Mouse (Mus musculus): ENCODE data around the gene Rora. TPM values are rescaled to one million over a fixed set of nuclear protein-coding genes. Genes with fewer than 3 reads are reported as not detected.

Gene Rora
- polyA plus RNA-seq, 1 experiment from 2014 or later = 6.6 TPM

DNA sequence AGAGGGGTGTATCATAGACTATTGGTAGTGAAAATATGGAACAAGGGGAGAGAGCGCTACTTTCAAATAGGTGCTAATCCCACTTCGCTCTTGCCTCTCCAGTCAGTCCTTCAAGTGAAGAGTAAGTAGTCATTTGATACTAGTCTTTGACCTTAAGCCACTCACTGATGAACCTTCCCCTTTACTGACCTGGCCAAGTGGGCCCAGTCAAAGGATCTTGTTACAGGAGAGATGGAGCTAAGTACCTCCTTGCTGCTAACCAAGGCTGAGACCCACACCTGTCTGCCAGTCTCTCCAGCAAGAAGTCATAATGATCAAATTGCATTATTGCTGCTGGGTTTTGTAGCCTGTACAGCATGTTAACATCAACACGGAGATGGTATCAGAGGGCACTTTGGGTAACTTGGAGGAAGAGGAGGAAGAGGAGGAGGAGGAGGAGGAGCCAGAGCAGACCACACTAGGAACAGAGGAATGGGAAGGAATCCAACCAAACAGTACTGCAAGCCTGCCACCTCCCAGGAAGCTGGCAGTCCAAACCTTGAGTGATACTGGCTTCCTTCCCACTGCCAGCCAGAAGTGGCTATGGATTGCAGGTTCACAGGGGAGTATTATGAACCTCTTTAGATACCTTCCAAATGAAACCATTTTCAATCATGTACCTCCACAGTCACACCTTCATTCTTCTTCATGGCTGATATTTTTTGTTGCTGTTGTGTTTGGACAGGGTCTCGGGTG is 261.1 kb downstream of the Rora start:
- Histone ChIP-seq H3K27ac (replicated peaks) (no peak overlapping the region), H3K4me3 (no peak overlapping the region), H3K4me1 (peaks cover 26% of the 10 kb centered on the region), H3K9me3 (no peaks in the 10 kb centered on the region), H3K27me3 (replicated peaks; ENCODE audit: low read depth, poor library complexity, severe bottlenecking) (no peaks in the 10 kb centered on the region; the same call in 1 of the 2 replicates), H3K36me3 (replicated peaks) (no peaks in the 10 kb centered on the region)
- DNase-seq (ENCODE audit: low spot score) = no peak
- WGBS = 76% methylated on average over 4 of the region's 4 CpGs

DNA sequence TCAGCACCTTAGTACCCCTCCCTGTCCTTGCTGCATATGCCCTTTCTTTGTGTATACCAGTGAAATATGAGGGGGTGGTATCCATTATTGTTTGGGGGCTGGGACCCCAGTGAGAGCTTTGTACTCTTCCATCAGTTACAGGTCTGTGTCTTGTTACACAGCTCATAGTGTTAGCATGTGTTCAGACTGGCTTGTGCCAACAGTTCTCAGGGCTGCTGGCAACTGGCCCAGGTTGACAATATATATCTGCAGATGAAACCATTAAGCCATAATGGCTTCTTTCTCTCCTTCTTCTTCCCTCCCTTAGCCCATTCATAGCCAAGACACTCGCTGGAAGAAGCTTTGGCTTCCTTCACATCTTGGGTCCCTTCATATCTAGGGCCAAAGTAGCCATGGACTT is 263.2 kb downstream of the Rora start:
- Histone ChIP-seq H3K4me3 (no peak overlapping the region), H3K27ac (replicated peaks) (no peak overlapping the region), H3K4me1 (peaks cover 26% of the 10 kb centered on the region), H3K36me3 (replicated peaks) (no peaks in the 10 kb centered on the region), H3K9me3 (no peaks in the 10 kb centered on the region), H3K27me3 (replicated peaks; ENCODE audit: low read depth, poor library complexity, severe bottlenecking) (no peaks in the 10 kb centered on the region; the same call in 1 of the 2 replicates)
- WGBS = 78% methylated on average over 1 of the region's 1 CpGs
- DNase-seq (ENCODE audit: low spot score) = no peak

DNA sequence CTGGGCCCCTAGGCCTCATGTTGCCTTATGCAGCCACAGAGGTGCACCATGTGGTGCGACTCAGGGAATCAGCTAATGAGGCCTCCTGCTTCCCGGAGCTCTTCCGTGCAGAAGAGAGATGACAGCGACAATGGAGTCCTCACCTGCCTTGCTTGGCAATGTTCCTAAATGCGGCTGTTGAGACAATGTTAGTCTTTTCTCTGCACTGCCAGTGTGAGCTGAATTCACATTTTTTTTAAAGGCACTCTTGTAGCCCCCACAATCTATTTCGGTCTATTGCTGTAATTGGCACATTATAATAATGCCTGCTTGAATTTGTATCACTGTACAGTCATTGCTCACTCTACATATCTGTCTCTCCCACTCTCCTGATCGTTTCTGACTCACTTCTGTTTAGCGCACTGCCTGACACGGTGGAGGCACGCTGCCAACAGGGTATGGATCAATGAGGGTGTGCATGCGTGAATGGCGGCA is 269.6 kb downstream of the Rora start:
- no peaks in the 10 kb centered on the region for H3K9me3 ChIP-seq
- no peaks in the 10 kb centered on the region for H3K36me3 ChIP-seq (replicated peaks)
- H3K4me3 ChIP-seq = no peak overlapping the region
- H3K27me3 ChIP-seq (replicated peaks; ENCODE audit: low read depth, poor library complexity, severe bottlenecking) = no peaks in the 10 kb centered on the region
- 88% methylated on average over 12 of the region's 12 CpGs for WGBS
- no peak for DNase-seq (ENCODE audit: low spot score)
- H3K27ac ChIP-seq (replicated peaks) = no peak overlapping the region
- H3K4me1 ChIP-seq = 0 out of 2 replicates have a peak, but pooled peaks cover 4% of the 10 kb centered on the region

- Histone ChIP-seq H3K4me3 (no peak overlapping the region), H3K27ac (replicated peaks) (no peak overlapping the region), H3K27me3 (replicated peaks; ENCODE audit: low read depth, poor library complexity, severe bottlenecking) (no peaks in the 10 kb centered on the region), H3K9me3 (no peaks in the 10 kb centered on the region), H3K36me3 (replicated peaks) (no peaks in the 10 kb centered on the region), H3K4me1 (peaks cover 22% of the 10 kb centered on the region)
- WGBS = 94% methylated on average over 6 of the region's 6 CpGs
- no peak for DNase-seq (ENCODE audit: low spot score)
These were observed 272.8 kb downstream of the Rora start for GRCm38 (mm10) chr9:68926406-68926805.

DNA sequence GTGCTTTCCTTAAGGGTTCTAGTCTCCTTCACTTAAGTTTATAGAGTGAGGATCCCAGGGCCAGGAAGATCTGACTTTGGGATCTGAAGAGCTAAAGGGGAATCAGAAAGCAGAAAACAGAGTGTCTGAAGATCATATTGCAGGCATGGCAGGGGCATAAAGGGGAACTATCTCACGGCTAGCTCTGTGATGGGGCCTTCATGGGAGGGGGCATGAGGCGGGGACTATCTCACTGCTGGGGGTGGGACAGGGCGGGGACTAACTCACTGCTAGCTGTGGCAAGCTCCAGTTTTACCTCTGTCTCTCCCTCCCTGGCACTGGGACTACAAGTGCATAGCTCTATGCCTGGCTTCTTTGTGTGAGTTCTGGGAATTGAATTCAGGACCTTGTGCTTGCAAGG is 279.6 kb downstream of the Rora start:
- Histone ChIP-seq H3K4me3 (no peak overlapping the region), H3K9me3 (no peaks in the 10 kb centered on the region; the same call in 1 of the 2 replicates), H3K36me3 (replicated peaks) (no peaks in the 10 kb centered on the region), H3K27me3 (replicated peaks; ENCODE audit: low read depth, poor library complexity, severe bottlenecking) (no peaks in the 10 kb centered on the region), H3K4me1 (peaks cover 25% of the 10 kb centered on the region), H3K27ac (replicated peaks) (no peak overlapping the region)
- 63% methylated on average over 3 of the region's 3 CpGs for WGBS
- DNase-seq (ENCODE audit: low spot score) = no peak

DNA sequence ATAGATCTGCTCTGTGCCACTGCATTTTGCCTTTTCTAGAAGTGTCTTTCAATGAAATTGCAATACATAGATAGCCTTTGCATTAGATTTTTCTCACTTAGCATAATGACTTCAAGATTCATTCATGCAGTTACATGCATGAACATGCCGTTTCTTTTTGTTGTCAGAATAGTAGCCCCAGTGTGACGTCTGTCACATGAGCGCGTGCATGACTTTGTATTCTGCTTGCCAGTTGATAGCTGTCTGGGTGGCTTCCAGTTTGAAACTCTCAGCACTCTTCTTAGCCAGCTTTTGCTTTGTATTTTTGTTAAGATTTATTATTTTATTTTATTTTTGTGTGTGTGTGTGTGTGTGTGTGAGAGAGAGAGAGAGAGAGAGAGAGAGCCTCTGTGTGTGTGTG is 280.7 kb downstream of the Rora start:
- no peaks in the 10 kb centered on the region for H3K36me3 ChIP-seq (replicated peaks)
- whole genome bisulfite sequencing = 93% methylated on average over 4 of the region's 4 CpGs
- H3K4me1 ChIP-seq = peaks cover 25% of the 10 kb centered on the region

GRCm38 (mm10) chr9:68935611-68936010 is 282.0 kb downstream of the Rora start:
- no peaks in the 10 kb centered on the region; the same call in 1 of the 2 replicates for H3K9me3 ChIP-seq
- H3K27ac ChIP-seq (replicated peaks) = no peak overlapping the region
- no peak for DNase-seq (ENCODE audit: low spot score)
- WGBS = 91% methylated on average over 11 of the region's 11 CpGs
- no peaks in the 10 kb centered on the region for H3K36me3 ChIP-seq (replicated peaks)
- H3K4me1 ChIP-seq = peaks cover 15% of the 10 kb centered on the region
- no peak overlapping the region for H3K4me3 ChIP-seq
- H3K27me3 ChIP-seq (replicated peaks; ENCODE audit: low read depth, poor library complexity, severe bottlenecking) = no peaks in the 10 kb centered on the region

More for the DNA sequence above, 280.7 kb downstream of the Rora start:
- no peak for DNase-seq (ENCODE audit: low spot score)
- no peak overlapping the region for H3K4me3 ChIP-seq
- no peak overlapping the region for H3K27ac ChIP-seq (replicated peaks)
- no peaks in the 10 kb centered on the region; the same call in 1 of the 2 replicates for H3K9me3 ChIP-seq
- no peaks in the 10 kb centered on the region for H3K27me3 ChIP-seq (replicated peaks; ENCODE audit: low read depth, poor library complexity, severe bottlenecking)

GRCm38 (mm10) chr9:68941037-68941436 is 287.5 kb downstream of the Rora start:
- H3K27ac ChIP-seq (replicated peaks) = no peak overlapping the region
- H3K9me3 ChIP-seq = no peaks in the 10 kb centered on the region
- peaks cover 12% of the 10 kb centered on the region for H3K27me3 ChIP-seq (replicated peaks; ENCODE audit: low read depth, poor library complexity, severe bottlenecking)
- 85% methylated on average over 7 of the region's 7 CpGs for WGBS
- no peak for DNase-seq (ENCODE audit: low spot score)
- H3K36me3 ChIP-seq (replicated peaks) = no peaks in the 10 kb centered on the region
- 0 out of 2 replicates have a peak, but pooled peaks cover 5% of the 10 kb centered on the region for H3K4me1 ChIP-seq
- no peak overlapping the region for H3K4me3 ChIP-seq

GRCm38 (mm10) chr9:68942595-68943011 is 289.0 kb downstream of the Rora start:
- DNase-seq (ENCODE audit: low spot score) = peak; percentile 14

GRCm38 (mm10) chr9:68944026-68944425 is 290.4 kb downstream of the Rora start:
- H3K27me3 ChIP-seq (replicated peaks; ENCODE audit: low read depth, poor library complexity, severe bottlenecking) = peaks cover 17% of the 10 kb centered on the region
- no peak overlapping the region for H3K27ac ChIP-seq (replicated peaks)
- no peak overlapping the region for H3K4me3 ChIP-seq
- H3K4me1 ChIP-seq = peaks cover 18% of the 10 kb centered on the region; the same call in 1 of the 2 replicates
- no peak for DNase-seq (ENCODE audit: low spot score)
- H3K9me3 ChIP-seq = no peaks in the 10 kb centered on the region
- no peaks in the 10 kb centered on the region for H3K36me3 ChIP-seq (replicated peaks)
- WGBS = 92% methylated on average over 3 of the region's 3 CpGs

More at GRCm38 (mm10) chr9:68942595-68943011, 289.0 kb downstream of the Rora start:
- Histone ChIP-seq H3K27ac (replicated peaks) (no peak overlapping the region; the same call in 1 of the 2 replicates), H3K4me3 (no peak overlapping the region), H3K4me1 (peaks cover 9% of the 10 kb centered on the region; the same call in 1 of the 2 replicates), H3K27me3 (replicated peaks; ENCODE audit: low read depth, poor library complexity, severe bottlenecking) (peaks cover 17% of the 10 kb centered on the region), H3K9me3 (no peaks in the 10 kb centered on the region), H3K36me3 (replicated peaks) (no peaks in the 10 kb centered on the region)
- WGBS = 64% methylated on average over 4 of the region's 4 CpGs

GRCm38 (mm10) chr9:68947707-68948106 is 294.1 kb downstream of the Rora start:
- no peaks in the 10 kb centered on the region for H3K9me3 ChIP-seq
- no peak overlapping the region for H3K27ac ChIP-seq (replicated peaks)
- H3K27me3 ChIP-seq (replicated peaks; ENCODE audit: low read depth, poor library complexity, severe bottlenecking) = peaks cover 23% of the 10 kb centered on the region
- no peak for DNase-seq (ENCODE audit: low spot score)
- no peaks in the 10 kb centered on the region for H3K36me3 ChIP-seq (replicated peaks)
- WGBS = 49% methylated on average over 6 of the region's 6 CpGs
- H3K4me1 ChIP-seq = peaks cover 14% of the 10 kb centered on the region; the same call in 1 of the 2 replicates
- no peak overlapping the region for H3K4me3 ChIP-seq

DNA sequence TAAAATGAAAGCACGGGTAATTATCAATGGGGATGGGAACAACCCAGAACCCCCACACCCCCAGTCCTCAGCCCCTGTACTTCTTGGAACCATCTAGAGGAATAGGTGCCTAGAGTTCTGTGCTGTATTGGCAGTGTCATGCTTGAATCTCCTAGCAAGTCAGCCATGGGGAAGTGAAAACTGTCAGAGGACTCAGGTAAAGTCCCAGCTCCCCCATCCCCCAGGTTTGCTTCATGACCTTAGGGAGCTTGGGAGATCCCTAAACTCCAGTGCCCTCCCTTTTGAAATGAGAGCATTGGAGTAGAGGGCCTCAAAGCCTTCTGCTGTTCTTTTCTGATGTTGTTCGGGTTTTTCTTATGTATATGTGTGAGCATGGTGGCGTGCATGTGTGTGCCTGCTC is 294.6 kb downstream of the Rora start:
- H3K27ac ChIP-seq (replicated peaks) = no peak overlapping the region
- peaks cover 13% of the 10 kb centered on the region; the same call in 1 of the 2 replicates for H3K4me1 ChIP-seq
- H3K27me3 ChIP-seq (replicated peaks; ENCODE audit: low read depth, poor library complexity, severe bottlenecking) = peaks cover 23% of the 10 kb centered on the region
- H3K4me3 ChIP-seq = no peak overlapping the region
- no peaks in the 10 kb centered on the region for H3K9me3 ChIP-seq
- no peaks in the 10 kb centered on the region for H3K36me3 ChIP-seq (replicated peaks)
- DNase-seq (ENCODE audit: low spot score) = no peak
- WGBS = 79% methylated on average over 3 of the region's 3 CpGs
